Mouse (Mus musculus): ENCODE results near the gene Engase. TPM values are rescaled to one million over a fixed set of nuclear protein-coding genes. Genes with fewer than 3 reads are reported as not detected.
A peak's percentile ranks its signal among the peaks of the same experiment; 100 is the strongest.

Gene Engase
- 12.6 and 13.7 TPM in 2 replicates for polyA plus RNA-seq (2015; fragmentation: Nextera tagmentation; extraction: Ambion mirVana)

- Histone ChIP-seq H3K27ac (replicated peaks) (peak within 1 kb of the TSS; percentile 59), H3K4me3 (ENCODE audit: low read depth, low read length) (peak within 1 kb of the TSS; percentile 73), H3K27me3 (ENCODE audit: control insufficient read depth, insufficient read depth, low read length) (no peaks in the 10 kb centered on the region), H3K9ac (ENCODE audit: low read length) (peak within 1 kb of the TSS; percentile 78), H3K9me3 (ENCODE audit: control insufficient read depth, low read length) (no peaks in the 10 kb centered on the region), H3K4me1 (replicated peaks; ENCODE audit: control insufficient read depth, insufficient read depth) (no peaks in the 10 kb centered on the region), H3K36me3 (ENCODE audit: control insufficient read depth, insufficient read depth, low read length) (no peaks in the 10 kb centered on the region), H3K4me2 (replicated peaks; ENCODE audit: low read depth) (peak within 1 kb of the TSS; percentile 94)
- DNase-seq (ENCODE audit: low spot score) (peak; percentile 97), ATAC-seq (ENCODE audit: low FRiP score, low TSS enrichment) (peak; percentile 99)
- under 1% methylated on average over 53 of the region's 57 CpGs for WGBS
- TF ChIP-seq EP300 (optimal IDR thresholded peaks at IDR 0.05), result no peak
- TF ChIP-seq CTCF (IDR thresholded peaks at IDR 0.05; ENCODE audit: low read depth), result no peak
Measured at GRCm38 (mm10) chr11:118476396-118477373, at the start of gene Engase. TSS of gene Engase (plus strand) at chr11:118476829.

DNA sequence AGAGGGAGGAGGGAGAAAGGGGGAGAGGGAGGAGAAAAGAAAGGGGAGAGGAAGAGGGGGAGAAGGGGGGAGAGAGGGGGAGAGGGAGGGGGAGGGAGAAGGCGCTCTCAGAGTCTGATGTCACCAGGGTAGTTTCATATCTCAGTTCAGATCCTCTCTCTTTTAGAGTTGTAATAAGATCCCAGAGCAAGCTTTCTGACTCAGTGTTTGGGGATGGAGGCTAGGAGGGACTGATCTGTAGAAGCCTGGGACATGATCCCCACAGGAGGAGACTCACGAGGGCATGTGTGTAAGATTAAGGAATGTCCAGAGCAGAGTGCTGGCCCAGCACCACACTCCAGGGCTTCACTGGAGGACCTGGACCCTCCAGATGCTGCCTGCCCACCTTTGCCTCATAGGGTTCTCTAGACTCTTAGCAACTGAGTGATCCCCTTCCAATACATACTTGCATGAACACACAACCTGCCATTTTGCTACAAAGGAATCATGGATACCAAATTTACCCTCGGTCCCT, 49.3 kb upstream of the Engase start:
- no peaks in the 10 kb centered on the region for H3K27me3 ChIP-seq (ENCODE audit: control insufficient read depth, insufficient read depth, low read length)
- H3K4me1 ChIP-seq (replicated peaks; ENCODE audit: control insufficient read depth, insufficient read depth), result peaks cover 21% of the 10 kb centered on the region
- H3K9ac ChIP-seq (ENCODE audit: low read length), result no peak overlapping the region
- no peak for DNase-seq (ENCODE audit: low spot score)
- peak overlapping the region; percentile 89; the same call in 1 of the 2 replicates for H3K27ac ChIP-seq (replicated peaks)
- no peak for ATAC-seq (ENCODE audit: low FRiP score, low TSS enrichment)
- no peak for TF ChIP-seq EP300 (optimal IDR thresholded peaks at IDR 0.05)
- H3K36me3 ChIP-seq (ENCODE audit: control insufficient read depth, insufficient read depth, low read length), result no peaks in the 10 kb centered on the region
- WGBS, result 29% methylated on average over 3 of the region's 3 CpGs
- no peak overlapping the region for H3K4me3 ChIP-seq (ENCODE audit: low read depth, low read length)
- no peaks in the 10 kb centered on the region for H3K9me3 ChIP-seq (ENCODE audit: control insufficient read depth, low read length)
- H3K4me2 ChIP-seq (replicated peaks; ENCODE audit: low read depth), result peak overlapping the region; percentile 58

- H3K9ac ChIP-seq (ENCODE audit: low read length), result peak within 1 kb of the TSS; percentile 53
- ATAC-seq (ENCODE audit: low FRiP score, low TSS enrichment) (no peak), DNase-seq (ENCODE audit: low spot score) (no peak)
- H3K4me3 ChIP-seq (ENCODE audit: low read depth, low read length), result peak within 1 kb of the TSS; percentile 38
- H3K27me3 ChIP-seq (ENCODE audit: control insufficient read depth, insufficient read depth, low read length), result no peaks in the 10 kb centered on the region
- no peaks in the 10 kb centered on the region for H3K36me3 ChIP-seq (ENCODE audit: control insufficient read depth, insufficient read depth, low read length)
- 3% methylated on average over 8 of the region's 8 CpGs for WGBS
- H3K4me2 ChIP-seq (replicated peaks; ENCODE audit: low read depth), result peak within 1 kb of the TSS; percentile 58
- peak within 1 kb of the TSS; percentile 89 for H3K27ac ChIP-seq (replicated peaks)
- TF ChIP-seq EP300 (optimal IDR thresholded peaks at IDR 0.05), result no peak
- TF ChIP-seq CTCF (IDR thresholded peaks at IDR 0.05; ENCODE audit: low read depth), result peak; percentile 13; the same call in 1 of the 2 replicates
- H3K9me3 ChIP-seq (ENCODE audit: control insufficient read depth, low read length), result no peaks in the 10 kb centered on the region
- peaks cover 21% of the 10 kb centered on the region for H3K4me1 ChIP-seq (replicated peaks; ENCODE audit: control insufficient read depth, insufficient read depth)
Measured at GRCm38 (mm10) chr11:118427986-118428385, 48.6 kb upstream of the Engase start, which contains the start of gene C1qtnf1. TSS of gene C1qtnf1 (plus strand) at chr11:118428203.

- H3K27ac ChIP-seq (replicated peaks), result peak overlapping the region; percentile 89
- no peak for DNase-seq (ENCODE audit: low spot score)
- ATAC-seq (ENCODE audit: low FRiP score, low TSS enrichment), result no peak
- no peaks in the 10 kb centered on the region for H3K27me3 ChIP-seq (ENCODE audit: control insufficient read depth, insufficient read depth, low read length)
- H3K36me3 ChIP-seq (ENCODE audit: control insufficient read depth, insufficient read depth, low read length), result no peaks in the 10 kb centered on the region
- peak overlapping the region; percentile 58 for H3K4me2 ChIP-seq (replicated peaks; ENCODE audit: low read depth)
- H3K4me1 ChIP-seq (replicated peaks; ENCODE audit: control insufficient read depth, insufficient read depth), result peaks cover 21% of the 10 kb centered on the region
- peak overlapping the region; percentile 38 for H3K4me3 ChIP-seq (ENCODE audit: low read depth, low read length)
- no peak for TF ChIP-seq EP300 (optimal IDR thresholded peaks at IDR 0.05)
- TF ChIP-seq CTCF (IDR thresholded peaks at IDR 0.05; ENCODE audit: low read depth), result no peak
- peak overlapping the region; percentile 53 for H3K9ac ChIP-seq (ENCODE audit: low read length)
- 6% methylated on average over 10 of the region's 11 CpGs for WGBS
- H3K9me3 ChIP-seq (ENCODE audit: control insufficient read depth, low read length), result no peaks in the 10 kb centered on the region
Measured at GRCm38 (mm10) chr11:118428460-118428868, 48.2 kb upstream of the Engase start.

- Histone ChIP-seq H3K27ac (replicated peaks) (peak overlapping the region; percentile 89), H3K4me1 (replicated peaks; ENCODE audit: control insufficient read depth, insufficient read depth) (peaks cover 20% of the 10 kb centered on the region), H3K4me3 (ENCODE audit: low read depth, low read length) (peak overlapping the region; percentile 38), H3K36me3 (ENCODE audit: control insufficient read depth, insufficient read depth, low read length) (no peaks in the 10 kb centered on the region), H3K4me2 (replicated peaks; ENCODE audit: low read depth) (peak overlapping the region; percentile 58), H3K9ac (ENCODE audit: low read length) (peak overlapping the region; percentile 53), H3K27me3 (ENCODE audit: control insufficient read depth, insufficient read depth, low read length) (no peaks in the 10 kb centered on the region), H3K9me3 (ENCODE audit: control insufficient read depth, low read length) (no peaks in the 10 kb centered on the region)
- ATAC-seq (ENCODE audit: low FRiP score, low TSS enrichment), result no peak
- no peak for TF ChIP-seq EP300 (optimal IDR thresholded peaks at IDR 0.05)
- TF ChIP-seq CTCF (IDR thresholded peaks at IDR 0.05; ENCODE audit: low read depth), result no peak
- DNase-seq (ENCODE audit: low spot score), result no peak
- WGBS, result 26% methylated on average over 8 of the region's 8 CpGs
Measured at GRCm38 (mm10) chr11:118428944-118429709, 47.5 kb upstream of the Engase start.
